Mouse (Mus musculus) hindbrain, postnatal 0 days (tissue): ENCODE data around the gene Baz1b. TPM values are rescaled to one million over a fixed set of nuclear protein-coding genes. Genes with fewer than 3 reads are reported as not detected.

Experiments
- ATAC-seq: fragments of 200-750 bp; cut with Nextera tagmentation; 2 replicates; pipeline ENCODE4 v1.8.0; 2017; ENCODE audit warnings: mild to moderate bottlenecking, moderate TSS enrichment, moderate library complexity
- DNase-seq: peaks from one replicate; pipeline ENCODE4 v3.0.0-alpha.2; 2015; ENCODE audit warnings: low spot score
- H3K27ac ChIP-seq: fragments of 300-500 bp; sonication (generic); 2 replicates; pipeline ENCODE4 v1.5.1; 2014; ENCODE audit warnings: mild to moderate bottlenecking
- H3K27me3 ChIP-seq: fragments of 300-500 bp; sonication (generic); 2 replicates; pipeline ENCODE4 v1.6.1; 2014; ENCODE audit warnings: low read length, mixed read lengths; ENCODE audit not compliant: insufficient read depth
- H3K36me3 ChIP-seq: fragments of 300-500 bp; sonication (generic); 2 replicates; pipeline ENCODE4 v1.6.1; 2014; ENCODE audit warnings: low read length, mixed read lengths; ENCODE audit not compliant: insufficient read depth
- H3K4me1 ChIP-seq: fragments of 300-500 bp; sonication (generic); 2 replicates; pipeline ENCODE4 v1.6.1; 2014; ENCODE audit warnings: antibody characterized with exemption, low read length, mixed read lengths; ENCODE audit not compliant: insufficient read depth
- H3K4me2 ChIP-seq: fragments of 300-500 bp; sonication (generic); 2 replicates; pipeline ENCODE4 v1.6.1; 2014; ENCODE audit warnings: low read depth, mild to moderate bottlenecking, low read length, moderate library complexity, mixed read lengths
- H3K4me3 ChIP-seq: fragments of 300-500 bp; sonication (generic); 2 replicates; pipeline ENCODE4 v1.5.1; 2014; ENCODE audit warnings: low read length
- H3K9ac ChIP-seq: fragments of 300-500 bp; sonication (generic); replicated peaks from 2 replicates; pipeline ENCODE4 v1.6.1; 2014; ENCODE audit warnings: mild to moderate bottlenecking, low read length, moderate library complexity, mixed read lengths
- H3K9me3 ChIP-seq: fragments of 300-500 bp; sonication (generic); 2 replicates; pipeline ENCODE4 v1.6.1; 2016; ENCODE audit warnings: low read length, mixed read lengths
- CTCF ChIP-seq: IDR thresholded peaks from 2 replicates; pipeline ENCODE4 v1.5.1; 2016; ENCODE audit warnings: antibody characterized with exemption, control low read depth, low read depth
- WGBS: fragments of 180-500 bp; shearing (Covaris S2); extraction: QIAGEN DNeasy Blood & Tissue Kit; methylation state at CpG from one replicate; pipeline ENCODE4 v1.1.7; 2014; 5-methylcytosine and 5-hydroxymethylcytosine counted together
- polyA plus RNA-seq: library from polyadenylated mRNA; unstranded; fragments of >200 nt; fragmentation: Nextera tagmentation; extraction: Ambion mirVana; gene quantifications from 2 replicates; pipeline ENCODE4 v1.2.1, GENCODE M21; 2015
- total RNA-seq: library from RNA; depleted of rRNA; stranded (reverse); fragments of >200 nt; gene quantifications from 2 replicates; pipeline ENCODE4 v1.2.3, GENCODE M21; 2014

The Baz1b gene
- total and polyA plus RNA-seq, 2 experiments from 2014 or later, result 15.8 to 42.9 TPM

GRCm38 (mm10) chr5:135241474-135241873 is 54.4 kb downstream of the Baz1b start:
- ATAC-seq, result no peak
- Histone ChIP-seq H3K4me1 (no peaks in the 10 kb centered on the region), H3K9me3 (no peaks in the 10 kb centered on the region), H3K27ac (no peak overlapping the region), H3K27me3 (no peaks in the 10 kb centered on the region), H3K4me3 (no peak overlapping the region), H3K4me2 (no peak overlapping the region), H3K36me3 (peaks cover 83% of the 10 kb centered on the region), H3K9ac (no peak overlapping the region)
- DNase-seq, result no peak
- no peak for TF ChIP-seq CTCF
- WGBS, result 62% methylated on average over 1 of the region's 1 CpGs

GRCm38 (mm10) chr5:135242136-135242535 is 55.1 kb downstream of the Baz1b start:
- Histone ChIP-seq H3K4me1 (no peaks in the 10 kb centered on the region), H3K9ac (no peak overlapping the region), H3K4me2 (no peak overlapping the region), H3K27ac (no peak overlapping the region), H3K27me3 (no peaks in the 10 kb centered on the region), H3K4me3 (no peak overlapping the region), H3K9me3 (no peaks in the 10 kb centered on the region), H3K36me3 (peaks cover 79% of the 10 kb centered on the region)
- 75% methylated on average over 12 of the region's 12 CpGs for WGBS
- DNase-seq (no peak), ATAC-seq (no peak)
- TF ChIP-seq CTCF, result no peak

GRCm38 (mm10) chr5:135242608-135243007 is 55.5 kb downstream of the Baz1b start:
- DNase-seq (no peak), ATAC-seq (no peak)
- no peak overlapping the region for H3K27ac ChIP-seq
- H3K27me3 ChIP-seq, result no peaks in the 10 kb centered on the region
- no peak overlapping the region for H3K9ac ChIP-seq
- no peaks in the 10 kb centered on the region for H3K4me1 ChIP-seq
- WGBS, result 65% methylated on average over 3 of the region's 3 CpGs
- no peak for TF ChIP-seq CTCF
- no peak overlapping the region for H3K4me2 ChIP-seq
- H3K9me3 ChIP-seq, result no peaks in the 10 kb centered on the region
- H3K4me3 ChIP-seq, result no peak overlapping the region
- H3K36me3 ChIP-seq, result peaks cover 74% of the 10 kb centered on the region

GRCm38 (mm10) chr5:135243166-135243565 is 56.1 kb downstream of the Baz1b start:
- WGBS, result 87% methylated on average over 1 of the region's 1 CpGs
- DNase-seq, result no peak
- ATAC-seq, result no peak
- Histone ChIP-seq H3K9ac (no peak overlapping the region), H3K27me3 (no peaks in the 10 kb centered on the region), H3K9me3 (no peaks in the 10 kb centered on the region), H3K27ac (no peak overlapping the region), H3K4me3 (no peak overlapping the region), H3K36me3 (peaks cover 69% of the 10 kb centered on the region), H3K4me2 (no peak overlapping the region), H3K4me1 (no peaks in the 10 kb centered on the region)
- no peak for TF ChIP-seq CTCF

- 51% methylated on average over 4 of the region's 4 CpGs for WGBS
These were observed 59.5 kb downstream of the Baz1b start for GRCm38 (mm10) chr5:135246531-135246930.

GRCm38 (mm10) chr5:135247337-135247736 is 60.3 kb downstream of the Baz1b start:
- DNase-seq (no peak), ATAC-seq (no peak)
- peak overlapping the region; percentile 7; the same call in 1 of the 2 replicates for H3K4me3 ChIP-seq
- H3K9me3 ChIP-seq, result no peaks in the 10 kb centered on the region
- H3K27ac ChIP-seq, result no peak overlapping the region
- H3K36me3 ChIP-seq, result peaks cover 35% of the 10 kb centered on the region
- H3K27me3 ChIP-seq, result no peaks in the 10 kb centered on the region
- peak overlapping the region; percentile 93 for H3K4me2 ChIP-seq
- 49% methylated on average over 9 of the region's 9 CpGs for WGBS
- no peak overlapping the region for H3K9ac ChIP-seq
- no peak for TF ChIP-seq CTCF
- H3K4me1 ChIP-seq, result peaks cover 9% of the 10 kb centered on the region

More at GRCm38 (mm10) chr5:135246531-135246930, 59.5 kb downstream of the Baz1b start:
- Histone ChIP-seq H3K36me3 (peaks cover 43% of the 10 kb centered on the region), H3K4me2 (no peak overlapping the region), H3K4me3 (no peak overlapping the region), H3K27ac (no peak overlapping the region), H3K9ac (no peak overlapping the region), H3K9me3 (no peaks in the 10 kb centered on the region), H3K4me1 (peaks cover 9% of the 10 kb centered on the region), H3K27me3 (no peaks in the 10 kb centered on the region)
- ATAC-seq (no peak), DNase-seq (no peak)
- no peak for TF ChIP-seq CTCF

GRCm38 (mm10) chr5:135248956-135249676 is 62.1 kb downstream of the Baz1b start:
- H3K27ac ChIP-seq, result no peak overlapping the region
- H3K36me3 ChIP-seq, result peaks cover 21% of the 10 kb centered on the region
- H3K27me3 ChIP-seq, result no peaks in the 10 kb centered on the region
- TF ChIP-seq CTCF, result no peak
- no peaks in the 10 kb centered on the region for H3K9me3 ChIP-seq
- no peak for DNase-seq
- peaks cover 14% of the 10 kb centered on the region for H3K4me1 ChIP-seq
- no peak for ATAC-seq
- H3K4me2 ChIP-seq, result peak overlapping the region; percentile 93
- H3K9ac ChIP-seq, result peak overlapping the region; percentile 67; the same call in 1 of the 2 replicates
- WGBS, result 46% methylated on average over 16 of the region's 16 CpGs
- H3K4me3 ChIP-seq, result peak overlapping the region; percentile 59
